Mouse (Mus musculus): Measurements from ENCODE around the gene Limch1. TPM values are rescaled to one million over a fixed set of nuclear protein-coding genes. Genes with fewer than 3 reads are reported as not detected.

Gene Limch1
- not detected for polyA plus RNA-seq (2017; shearing (Covaris generic))

DNA sequence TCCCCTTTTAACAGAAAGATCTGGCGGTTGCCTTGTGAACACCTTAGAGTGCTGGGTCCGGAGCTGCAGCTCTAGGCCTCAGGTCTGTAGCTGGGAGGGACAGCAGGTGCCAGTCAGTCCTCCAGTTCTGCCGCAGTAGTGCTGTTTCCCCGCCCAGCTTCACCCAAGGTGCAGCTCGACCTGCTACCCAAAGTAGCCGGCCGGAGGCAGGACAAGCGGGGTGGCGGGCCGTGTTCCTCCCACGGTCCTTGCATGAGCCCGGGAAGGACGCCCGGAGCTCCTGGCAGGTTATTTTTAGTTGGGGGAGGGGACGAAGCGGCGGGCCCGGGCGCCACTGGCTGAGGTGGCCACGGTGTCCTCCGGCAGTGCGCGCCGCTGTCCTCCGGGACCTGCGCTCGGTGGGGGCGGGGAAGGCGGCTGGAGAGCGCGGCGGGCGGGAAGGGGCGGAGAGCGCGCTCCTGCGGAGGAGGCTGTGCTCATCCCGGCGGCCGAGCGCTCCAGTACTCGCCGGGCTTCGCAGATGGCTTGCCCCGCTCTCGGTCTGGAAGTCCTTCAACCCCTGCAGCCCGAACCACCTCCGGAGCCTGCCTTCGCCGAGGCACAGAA lies at the start of gene Limch1:
TSS of gene Limch1 (plus strand) at position 438 of the 606 bp plus-strand sequence.

GRCm38 (mm10) chr5:67098733-67099323 lies 353.2 kb downstream of the Limch1 start, which contains the start of gene Phox2b:
TSS of gene Phox2b (minus strand) at chr5:67099301.

Other genes starting within 250 kb of the Limch1 start
- gene Apbb2, start 127.0 kb upstream of the Limch1 start, polyA plus RNA-seq (2017; shearing (Covaris generic)), result 2.7 TPM
- not detected for gene Uchl1, start 69.7 kb upstream of the Limch1 start, polyA plus RNA-seq (2017; shearing (Covaris generic))

Measured in effector memory CD4-positive, alpha-beta T cell, adult 5 months (primary cell).